Mouse (Mus musculus) thymus, adult 2 months (tissue): Measurements from ENCODE around the gene Mtor.

Experiments used
- CTCF ChIP-seq: fragments of 200-500 bp; IDR thresholded peaks from 2 replicates; pipeline ENCODE4 v1.5.1; 2012; ENCODE audit warnings: mild to moderate bottlenecking, control low read depth, low read length, moderate library complexity, borderline replicate concordance; ENCODE audit not compliant: control insufficient read depth, poor library complexity, insufficient read depth; ENCODE audit errors: extremely low read depth
- POLR2A ChIP-seq: fragments of 200-500 bp; IDR thresholded peaks from 2 replicates; pipeline ENCODE4 v1.6.1; 2012; ENCODE audit warnings: mild to moderate bottlenecking, low read length, control low read depth, moderate library complexity; ENCODE audit not compliant: control insufficient read depth, poor library complexity, insufficient read depth; ENCODE audit errors: extremely low read depth

GRCm38 (mm10) chr4:148580765-148581164 lies 132.4 kb downstream of the Mtor start:
- TF ChIP-seq POLR2A (no peak), CTCF (no peak)
